Mouse (Mus musculus) monocyte, adult 2 months (primary cell): ENCODE measurements around the gene Wdr81.

Experiments
- DNase-seq, 2 experiments: peaks; one replicate each; pipeline ENCODE4 v3.0.0; 2022; ENCODE audit warnings: low spot score in 2 of 2, low read depth in 1 of 2

Gene Wdr81

DNA sequence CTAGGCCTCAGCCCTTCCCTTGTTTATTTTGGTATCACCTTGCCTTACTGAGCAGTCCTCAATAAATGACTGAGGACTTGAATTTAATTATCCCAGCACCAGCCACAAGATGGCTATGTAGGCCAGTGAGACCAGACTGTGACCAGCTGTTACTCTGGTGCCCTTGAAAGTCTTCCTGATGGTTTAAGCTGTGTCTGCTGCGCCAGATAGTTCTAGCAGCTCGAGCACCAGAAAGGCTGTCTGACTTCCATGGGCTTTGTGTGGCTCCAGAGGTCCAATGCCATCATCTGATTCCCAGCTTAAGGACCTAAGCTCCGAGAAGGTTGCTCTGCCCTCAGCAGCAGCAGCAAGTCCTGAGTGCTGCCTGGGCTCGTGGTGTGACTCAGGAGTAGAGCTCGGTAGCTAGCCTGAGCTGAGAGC is 52.2 kb downstream of the Wdr81 start:
- DNase-seq = no peak

- no peak for DNase-seq
Observed at GRCm38 (mm10) chr11:75400099-75400498, 54.4 kb downstream of the Wdr81 start.

DNA sequence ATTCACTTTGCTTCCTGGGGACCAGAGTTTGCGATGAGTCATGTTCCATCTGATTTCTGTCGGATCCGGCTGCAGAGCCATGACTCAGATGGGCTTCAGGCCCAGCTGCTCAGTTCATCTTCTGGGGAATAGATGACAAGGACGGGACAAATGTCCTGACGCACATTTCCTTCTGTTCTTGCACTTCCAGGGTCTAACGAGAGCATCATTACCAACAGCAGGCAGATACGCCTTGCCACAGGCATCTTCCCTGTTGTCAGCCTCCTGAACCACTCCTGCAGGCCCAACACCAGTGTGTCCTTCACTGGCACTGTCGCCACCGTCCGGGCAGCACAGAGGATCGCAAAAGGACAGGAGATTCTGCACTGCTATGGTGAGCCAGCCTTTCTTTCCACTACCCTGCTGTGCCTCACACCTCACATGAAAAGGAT is 55.1 kb downstream of the Wdr81 start:
- DNase-seq = no peak

GRCm38 (mm10) chr11:75397452-75397851 is 57.1 kb downstream of the Wdr81 start:
- DNase-seq = no peak

- DNase-seq = no peak
Observed at GRCm38 (mm10) chr11:75395611-75396010, 58.9 kb downstream of the Wdr81 start.
